Mouse (Mus musculus): ENCODE results near the gene Usp53. TPM values are rescaled to one million over a fixed set of nuclear protein-coding genes. Genes with fewer than 3 reads are reported as not detected.
"Not testable (repeated sequence)": the region's sequence is repeated elsewhere in the genome, so short reads cannot be mapped to it uniquely, and the experiment has no call there.

Usp53 gene
- total and polyA plus RNA-seq, 2 experiments from 2014 or later = 13.1 to 14.1 TPM

DNA sequence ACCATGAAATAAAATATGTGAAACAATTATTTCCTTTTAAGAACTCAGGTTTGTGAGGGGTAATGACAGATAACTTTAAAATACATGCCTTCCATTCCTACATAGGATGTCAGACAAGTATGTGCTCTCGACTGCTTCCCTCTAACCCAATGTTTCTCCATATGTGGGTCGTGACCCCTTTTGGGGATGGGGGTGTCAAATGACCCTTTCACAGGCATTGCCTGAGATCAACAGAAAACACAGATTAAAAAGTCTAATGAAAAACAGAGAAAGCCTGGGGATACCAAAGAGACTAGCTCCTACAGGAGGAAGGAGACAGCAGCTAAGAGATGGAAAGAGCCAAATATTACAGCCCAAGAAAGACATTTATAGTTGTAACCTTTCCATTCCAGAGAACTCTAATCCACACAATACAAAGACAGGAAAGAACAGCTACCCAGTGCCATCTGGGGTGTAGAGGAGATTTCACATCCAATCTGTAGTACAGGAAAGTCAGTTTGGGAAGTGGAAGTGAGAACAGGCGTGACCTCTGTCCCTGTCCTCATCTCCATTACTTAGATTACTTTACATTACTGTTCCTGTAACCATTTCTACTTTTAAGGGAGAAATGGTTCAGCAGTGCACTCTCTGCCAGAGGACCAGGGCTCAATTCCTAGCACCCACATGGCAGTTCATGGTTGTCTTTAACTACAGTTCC is 12.0 kb downstream of the Usp53 start:
- no peaks in the 10 kb centered on the region for H3K27me3 ChIP-seq (ENCODE audit: insufficient read depth, low read length)
- 82% methylated on average over 3 of the region's 3 CpGs for WGBS
- DNase-seq (ENCODE audit: low spot score) (no peak), ATAC-seq (ENCODE audit: low FRiP score) (no peak)
- no peak for TF ChIP-seq CTCF (IDR thresholded peaks at IDR 0.05)
- no peak overlapping the region for H3K4me2 ChIP-seq (ENCODE audit: low read depth, low read length, poor library complexity, severe bottlenecking)
- H3K9ac ChIP-seq (replicated peaks; ENCODE audit: low read length, poor library complexity, severe bottlenecking) = no peak overlapping the region
- no peak overlapping the region for H3K27ac ChIP-seq (ENCODE audit: low read depth, low read length)
- H3K4me1 ChIP-seq (ENCODE audit: insufficient read depth, low read length) = no peaks in the 10 kb centered on the region
- no peak overlapping the region for H3K4me3 ChIP-seq (ENCODE audit: low read depth, low read length)
- no peaks in the 10 kb centered on the region for H3K9me3 ChIP-seq (ENCODE audit: low read length)
- H3K36me3 ChIP-seq (ENCODE audit: insufficient read depth, low read length) = no peaks in the 10 kb centered on the region

DNA sequence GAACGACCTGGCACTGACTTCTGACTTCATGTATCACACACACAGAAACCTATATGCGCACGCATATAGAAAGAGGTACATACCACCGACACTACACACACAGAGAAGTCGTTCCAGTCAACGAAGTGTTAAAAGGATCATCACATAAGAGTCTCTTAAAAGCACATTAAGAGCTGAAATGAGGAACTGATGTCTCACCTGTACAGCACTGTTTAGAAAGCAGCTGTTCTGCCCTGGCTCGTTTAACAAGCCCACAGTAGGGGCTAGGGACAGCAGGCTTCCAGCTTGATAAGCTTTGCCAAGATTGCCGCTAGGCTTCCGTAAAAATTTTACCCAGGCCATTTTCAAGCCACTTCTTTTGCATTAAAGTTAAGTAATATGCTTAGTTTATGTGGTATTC is 15.9 kb downstream of the Usp53 start:
- Histone ChIP-seq H3K9me3 (ENCODE audit: low read length) (no peaks in the 10 kb centered on the region), H3K27ac (ENCODE audit: low read depth, low read length) (no peak overlapping the region), H3K4me1 (ENCODE audit: insufficient read depth, low read length) (no peaks in the 10 kb centered on the region), H3K9ac (replicated peaks; ENCODE audit: low read length, poor library complexity, severe bottlenecking) (no peak overlapping the region), H3K4me2 (ENCODE audit: low read depth, low read length, poor library complexity, severe bottlenecking) (no peak overlapping the region), H3K27me3 (ENCODE audit: insufficient read depth, low read length) (no peaks in the 10 kb centered on the region), H3K4me3 (ENCODE audit: low read depth, low read length) (no peak overlapping the region), H3K36me3 (ENCODE audit: insufficient read depth, low read length) (peaks cover 4% of the 10 kb centered on the region; the same call in 1 of the 2 replicates)
- ATAC-seq (ENCODE audit: low FRiP score) = no peak
- no peak for TF ChIP-seq CTCF (IDR thresholded peaks at IDR 0.05)
- DNase-seq (ENCODE audit: low spot score) = no peak
- 90% methylated on average over 9 of the region's 9 CpGs for WGBS

DNA sequence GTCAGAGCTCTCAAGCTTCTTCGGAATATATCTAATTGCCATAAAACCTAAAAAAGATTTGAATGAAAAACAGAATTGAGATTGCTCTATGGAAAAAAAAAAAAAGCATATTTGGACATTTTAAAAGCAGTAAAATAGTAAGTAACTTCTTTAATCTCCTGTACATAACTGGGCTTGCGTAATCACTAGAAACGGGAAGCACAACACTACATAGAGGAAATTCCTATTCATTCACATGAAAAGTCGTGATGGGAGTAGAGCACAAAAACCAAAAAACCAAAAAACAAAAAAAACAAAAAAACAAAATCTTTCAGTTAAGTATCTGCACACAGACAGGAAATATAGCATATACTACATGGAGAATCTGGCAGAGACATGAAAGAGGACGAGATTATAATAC is 20.0 kb downstream of the Usp53 start:
- H3K9me3 ChIP-seq (ENCODE audit: low read length) = no peaks in the 10 kb centered on the region
- no peaks in the 10 kb centered on the region for H3K4me1 ChIP-seq (ENCODE audit: insufficient read depth, low read length)
- no peak for ATAC-seq (ENCODE audit: low FRiP score)
- H3K36me3 ChIP-seq (ENCODE audit: insufficient read depth, low read length) = peaks cover 9% of the 10 kb centered on the region; the same call in 1 of the 2 replicates
- TF ChIP-seq CTCF (IDR thresholded peaks at IDR 0.05) = no peak
- no peak overlapping the region for H3K9ac ChIP-seq (replicated peaks; ENCODE audit: low read length, poor library complexity, severe bottlenecking)
- H3K4me2 ChIP-seq (ENCODE audit: low read depth, low read length, poor library complexity, severe bottlenecking) = no peak overlapping the region
- H3K27ac ChIP-seq (ENCODE audit: low read depth, low read length) = no peak overlapping the region
- DNase-seq (ENCODE audit: low spot score) = no peak
- WGBS = 89% methylated on average over 5 of the region's 5 CpGs
- no peaks in the 10 kb centered on the region for H3K27me3 ChIP-seq (ENCODE audit: insufficient read depth, low read length)
- H3K4me3 ChIP-seq (ENCODE audit: low read depth, low read length) = no peak overlapping the region

DNA sequence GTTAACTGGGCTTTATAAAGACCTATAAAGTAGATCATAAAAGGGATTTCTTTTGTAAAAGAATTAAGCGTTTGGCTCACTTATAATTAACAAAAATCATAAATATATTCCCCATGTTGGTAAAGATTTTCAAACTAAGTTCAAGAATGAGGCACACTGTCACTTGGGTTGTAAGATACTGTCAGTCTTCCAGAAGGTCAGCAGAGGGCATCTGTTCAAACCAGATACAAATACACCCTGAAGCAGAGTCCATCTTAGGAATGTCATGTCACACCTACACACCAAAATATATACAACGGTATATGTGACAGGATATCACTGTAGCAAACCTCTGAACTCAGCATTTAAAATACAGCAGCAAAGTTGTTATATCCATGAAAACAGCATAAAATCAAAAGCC is 34.2 kb downstream of the Usp53 start:
- Histone ChIP-seq H3K9me3 (ENCODE audit: low read length) (no peaks in the 10 kb centered on the region), H3K36me3 (ENCODE audit: insufficient read depth, low read length) (peaks cover 14% of the 10 kb centered on the region), H3K27me3 (ENCODE audit: insufficient read depth, low read length) (no peaks in the 10 kb centered on the region), H3K9ac (replicated peaks; ENCODE audit: low read length, poor library complexity, severe bottlenecking) (no peak overlapping the region), H3K4me2 (ENCODE audit: low read depth, low read length, poor library complexity, severe bottlenecking) (no peak overlapping the region), H3K4me1 (ENCODE audit: insufficient read depth, low read length) (no peaks in the 10 kb centered on the region), H3K4me3 (ENCODE audit: low read depth, low read length) (no peak overlapping the region), H3K27ac (ENCODE audit: low read depth, low read length) (no peak overlapping the region)
- DNase-seq (ENCODE audit: low spot score) (no peak), ATAC-seq (ENCODE audit: low FRiP score) (no peak)
- WGBS = 94% methylated on average over 2 of the region's 2 CpGs
- TF ChIP-seq CTCF (IDR thresholded peaks at IDR 0.05) = no peak

DNA sequence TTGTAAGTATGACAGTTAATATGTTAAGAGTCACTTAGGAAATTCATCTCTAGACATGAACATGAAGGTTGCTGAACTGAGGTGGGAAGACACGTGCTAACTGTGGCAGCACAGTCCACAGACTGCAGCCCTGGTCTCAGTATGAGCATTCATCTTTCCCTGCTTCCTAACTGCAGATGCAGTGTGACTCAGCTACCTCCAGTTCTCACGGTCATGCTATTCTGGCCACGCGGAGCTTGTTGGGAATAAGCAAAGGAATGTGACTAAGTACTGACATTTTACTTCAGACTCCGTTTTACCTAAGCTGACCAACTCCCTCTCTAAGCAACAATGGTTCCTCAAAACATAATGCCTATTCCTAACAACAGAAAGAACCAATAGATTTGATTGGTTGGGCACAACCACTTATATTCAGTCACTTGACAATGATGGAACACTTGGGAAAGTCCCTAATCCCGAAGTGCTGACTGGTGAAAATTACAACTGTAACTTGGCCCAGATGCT is 40.9 kb downstream of the Usp53 start:
- no peak for TF ChIP-seq CTCF (IDR thresholded peaks at IDR 0.05)
- no peak for ATAC-seq (ENCODE audit: low FRiP score)
- Histone ChIP-seq H3K36me3 (ENCODE audit: insufficient read depth, low read length) (peaks cover 5% of the 10 kb centered on the region), H3K27ac (ENCODE audit: low read depth, low read length) (no peak overlapping the region), H3K9ac (replicated peaks; ENCODE audit: low read length, poor library complexity, severe bottlenecking) (no peak overlapping the region), H3K9me3 (ENCODE audit: low read length) (no peaks in the 10 kb centered on the region), H3K4me2 (ENCODE audit: low read depth, low read length, poor library complexity, severe bottlenecking) (no peak overlapping the region), H3K4me3 (ENCODE audit: low read depth, low read length) (no peak overlapping the region), H3K27me3 (ENCODE audit: insufficient read depth, low read length) (no peaks in the 10 kb centered on the region), H3K4me1 (ENCODE audit: insufficient read depth, low read length) (no peaks in the 10 kb centered on the region)
- WGBS = 78% methylated on average over 6 of the region's 6 CpGs
- no peak for DNase-seq (ENCODE audit: low spot score)

DNA sequence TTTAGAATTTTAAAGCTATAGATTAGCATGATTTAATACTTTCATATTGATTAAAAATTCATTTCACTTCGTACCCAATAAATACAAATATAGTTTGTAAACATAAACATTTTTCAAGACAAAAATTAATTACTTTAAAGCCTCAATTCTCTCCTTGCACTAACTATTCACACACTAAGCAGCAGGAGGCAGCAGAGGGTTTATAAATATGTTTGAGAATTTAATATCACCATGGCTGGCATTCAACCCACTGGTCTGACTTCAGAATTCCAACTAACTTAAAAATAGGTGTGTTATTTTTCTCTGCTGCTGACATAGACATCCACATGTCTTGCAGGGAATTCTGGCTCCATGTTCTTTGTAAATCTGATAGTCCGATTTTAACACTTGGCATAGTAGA is 45.1 kb downstream of the Usp53 start:
- Histone ChIP-seq H3K9me3 (ENCODE audit: low read length) (no peaks in the 10 kb centered on the region), H3K9ac (replicated peaks; ENCODE audit: low read length, poor library complexity, severe bottlenecking) (no peak overlapping the region), H3K27ac (ENCODE audit: low read depth, low read length) (no peak overlapping the region), H3K36me3 (ENCODE audit: insufficient read depth, low read length) (0 out of 2 replicates have a peak, but pooled peaks cover 3% of the 10 kb centered on the region), H3K27me3 (ENCODE audit: insufficient read depth, low read length) (no peaks in the 10 kb centered on the region), H3K4me3 (ENCODE audit: low read depth, low read length) (no peak overlapping the region), H3K4me1 (ENCODE audit: insufficient read depth, low read length) (no peaks in the 10 kb centered on the region), H3K4me2 (ENCODE audit: low read depth, low read length, poor library complexity, severe bottlenecking) (no peak overlapping the region)
- TF ChIP-seq CTCF (IDR thresholded peaks at IDR 0.05) = peak; percentile 73
- DNase-seq (ENCODE audit: low spot score) = peak; percentile 72
- ATAC-seq (ENCODE audit: low FRiP score) = no peak
- WGBS = 83% methylated on average over 2 of the region's 2 CpGs

DNA sequence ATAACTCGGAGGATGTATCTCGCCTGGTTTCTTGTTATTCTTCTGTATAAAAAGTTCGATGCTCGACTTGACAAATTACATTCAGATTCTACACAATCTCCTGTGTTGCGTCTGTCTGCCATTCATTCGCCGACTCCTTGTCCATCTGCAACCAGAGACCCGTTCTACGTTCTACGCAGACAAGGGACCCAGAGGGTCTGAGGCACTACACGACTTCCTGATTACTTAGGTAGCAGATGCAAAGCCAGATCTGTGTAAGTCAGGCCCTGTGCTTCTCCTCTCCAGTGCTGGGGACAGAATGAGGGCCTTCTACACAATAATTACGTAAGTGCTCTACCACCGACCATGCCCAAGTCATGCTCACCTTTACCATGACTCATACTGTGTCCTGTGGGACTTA is 47.1 kb downstream of the Usp53 start:
- not testable (repeated sequence) for H3K4me1 ChIP-seq (ENCODE audit: insufficient read depth, low read length); H3K4me2 ChIP-seq (ENCODE audit: low read depth, low read length, poor library complexity, severe bottlenecking); H3K27ac ChIP-seq (ENCODE audit: low read depth, low read length); H3K9ac ChIP-seq (replicated peaks; ENCODE audit: low read length, poor library complexity, severe bottlenecking); H3K4me3 ChIP-seq (ENCODE audit: low read depth, low read length); DNase-seq (ENCODE audit: low spot score); ATAC-seq (ENCODE audit: low FRiP score); H3K27me3 ChIP-seq (ENCODE audit: insufficient read depth, low read length); H3K9me3 ChIP-seq (ENCODE audit: low read length)
- peaks cover 10% of the 10 kb centered on the region; the same call in 1 of the 2 replicates for H3K36me3 ChIP-seq (ENCODE audit: insufficient read depth, low read length)
- WGBS = 70% methylated on average over 13 of the region's 13 CpGs

Measured in midbrain, postnatal 0 days (tissue).